Mouse (Mus musculus): ENCODE data around the gene Txn2. TPM values are rescaled to one million over a fixed set of nuclear protein-coding genes. Genes with fewer than 3 reads are reported as not detected.

Gene Txn2
- polyA plus RNA-seq, 1 experiment from 2014 or later: 304 TPM

- ATAC-seq (ENCODE audit: insufficient number of reproducible peaks, insufficient read depth, low FRiP score, low read depth): no peak
- Histone ChIP-seq H3K27ac (replicated peaks in 1 of 2; ENCODE audit: control insufficient read depth in 1 of 2, insufficient read depth in 1 of 2, low read depth in 2 of 2, low read length in 2 of 2) (no peak overlapping the region), H3K36me3 (ENCODE audit: control insufficient read depth, insufficient read depth, low read length) (no peaks in the 10 kb centered on the region), H3K4me2 (ENCODE audit: low read length) (no peak overlapping the region), H3K4me1 (ENCODE audit: control insufficient read depth in 2 of 2, insufficient read depth in 2 of 2, low read length in 2 of 2) (peaks cover 28 to 36% of the 10 kb centered on the region in 2 experiments), H3K9me3 (ENCODE audit: control insufficient read depth, low read length) (no peaks in the 10 kb centered on the region), H3K4me3 (ENCODE audit: control insufficient read depth in 1 of 2, insufficient read depth in 1 of 2, low read depth in 1 of 2, low read length in 2 of 2) (no peak overlapping the region), H3K27me3 (ENCODE audit: control insufficient read depth, insufficient read depth, low read length) (no peaks in the 10 kb centered on the region), H3K9ac (ENCODE audit: low read length) (no peak overlapping the region)
- 47% methylated on average over 10 of the region's 10 CpGs for WGBS
These were observed 22.3 kb downstream of the Txn2 start for GRCm38 (mm10) chr15:77906545-77906944.

- no peak for ATAC-seq (ENCODE audit: insufficient number of reproducible peaks, insufficient read depth, low FRiP score, low read depth)
- H3K4me1 ChIP-seq (ENCODE audit: control insufficient read depth in 2 of 2, insufficient read depth in 2 of 2, low read length in 2 of 2): peaks cover 25 to 31% of the 10 kb centered on the region in 2 experiments
- no peaks in the 10 kb centered on the region for H3K9me3 ChIP-seq (ENCODE audit: control insufficient read depth, low read length)
- peak overlapping the region; percentile 72; the same call in 1 of the 2 replicates for H3K9ac ChIP-seq (ENCODE audit: low read length)
- WGBS: 75% methylated on average over 8 of the region's 8 CpGs
- peak overlapping the region; percentile 75; the same call in 1 of the 2 replicates for H3K4me2 ChIP-seq (ENCODE audit: low read length)
- H3K27ac ChIP-seq (replicated peaks in 1 of 2; ENCODE audit: control insufficient read depth in 1 of 2, insufficient read depth in 1 of 2, low read depth in 2 of 2, low read length in 2 of 2): peak overlapping the region in 1 of 2 experiments; percentile 81; a peak in 2 of 4 replicates
- no peaks in the 10 kb centered on the region for H3K27me3 ChIP-seq (ENCODE audit: control insufficient read depth, insufficient read depth, low read length)
- no peak overlapping the region for H3K4me3 ChIP-seq (ENCODE audit: control insufficient read depth in 1 of 2, insufficient read depth in 1 of 2, low read depth in 1 of 2, low read length in 2 of 2)
- no peaks in the 10 kb centered on the region for H3K36me3 ChIP-seq (ENCODE audit: control insufficient read depth, insufficient read depth, low read length)
These were observed 22.7 kb downstream of the Txn2 start for GRCm38 (mm10) chr15:77906081-77906480.

- H3K27me3 ChIP-seq (ENCODE audit: control insufficient read depth, insufficient read depth, low read length): no peaks in the 10 kb centered on the region
- H3K9ac ChIP-seq (ENCODE audit: low read length): peak overlapping the region; percentile 72
- peak; percentile 78 for ATAC-seq (ENCODE audit: insufficient number of reproducible peaks, insufficient read depth, low FRiP score, low read depth)
- H3K9me3 ChIP-seq (ENCODE audit: control insufficient read depth, low read length): no peaks in the 10 kb centered on the region
- peak overlapping the region; percentile 75 for H3K4me2 ChIP-seq (ENCODE audit: low read length)
- WGBS: 6% methylated on average over 26 of the region's 26 CpGs
- peak overlapping the region; percentile 38 to 40 for H3K4me3 ChIP-seq (ENCODE audit: control insufficient read depth in 1 of 2, insufficient read depth in 1 of 2, low read depth in 1 of 2, low read length in 2 of 2)
- peak overlapping the region; percentile 72 to 81 for H3K27ac ChIP-seq (replicated peaks in 1 of 2; ENCODE audit: control insufficient read depth in 1 of 2, insufficient read depth in 1 of 2, low read depth in 2 of 2, low read length in 2 of 2)
- H3K4me1 ChIP-seq (ENCODE audit: control insufficient read depth in 2 of 2, insufficient read depth in 2 of 2, low read length in 2 of 2): peaks cover 20 to 26% of the 10 kb centered on the region in 2 experiments
- no peaks in the 10 kb centered on the region for H3K36me3 ChIP-seq (ENCODE audit: control insufficient read depth, insufficient read depth, low read length)
These were observed 23.4 kb downstream of the Txn2 start for GRCm38 (mm10) chr15:77905275-77905970.

- peak overlapping the region; percentile 16; the same call in 1 of the 2 replicates for H3K9ac ChIP-seq (ENCODE audit: low read length)
These were observed 24.4 kb downstream of the Txn2 start for GRCm38 (mm10) chr15:77904363-77904892.

GRCm38 (mm10) chr15:77903176-77903575 is 25.6 kb downstream of the Txn2 start:
- no peak overlapping the region for H3K4me2 ChIP-seq (ENCODE audit: low read length)
- 0 out of 4 replicates have a peak overlapping the region, but pooled peaks of 1 of the 2 experiments have one; percentile 16 for H3K27ac ChIP-seq (replicated peaks in 1 of 2; ENCODE audit: control insufficient read depth in 1 of 2, insufficient read depth in 1 of 2, low read depth in 2 of 2, low read length in 2 of 2)
- H3K9me3 ChIP-seq (ENCODE audit: control insufficient read depth, low read length): no peaks in the 10 kb centered on the region
- H3K9ac ChIP-seq (ENCODE audit: low read length): no peak overlapping the region
- H3K4me3 ChIP-seq (ENCODE audit: control insufficient read depth in 1 of 2, insufficient read depth in 1 of 2, low read depth in 1 of 2, low read length in 2 of 2): no peak overlapping the region
- H3K36me3 ChIP-seq (ENCODE audit: control insufficient read depth, insufficient read depth, low read length): no peaks in the 10 kb centered on the region
- no peak for ATAC-seq (ENCODE audit: insufficient number of reproducible peaks, insufficient read depth, low FRiP score, low read depth)
- peaks cover 20 to 26% of the 10 kb centered on the region in 2 experiments for H3K4me1 ChIP-seq (ENCODE audit: control insufficient read depth in 2 of 2, insufficient read depth in 2 of 2, low read length in 2 of 2)
- 62% methylated on average over 5 of the region's 5 CpGs for WGBS
- no peaks in the 10 kb centered on the region for H3K27me3 ChIP-seq (ENCODE audit: control insufficient read depth, insufficient read depth, low read length)

More at GRCm38 (mm10) chr15:77904363-77904892, 24.4 kb downstream of the Txn2 start:
- H3K36me3 ChIP-seq (ENCODE audit: control insufficient read depth, insufficient read depth, low read length): no peaks in the 10 kb centered on the region
- H3K9me3 ChIP-seq (ENCODE audit: control insufficient read depth, low read length): no peaks in the 10 kb centered on the region
- no peak for ATAC-seq (ENCODE audit: insufficient number of reproducible peaks, insufficient read depth, low FRiP score, low read depth)
- H3K27me3 ChIP-seq (ENCODE audit: control insufficient read depth, insufficient read depth, low read length): no peaks in the 10 kb centered on the region
- H3K4me1 ChIP-seq (ENCODE audit: control insufficient read depth in 2 of 2, insufficient read depth in 2 of 2, low read length in 2 of 2): peaks cover 20 to 26% of the 10 kb centered on the region in 2 experiments
- H3K4me2 ChIP-seq (ENCODE audit: low read length): peak overlapping the region; percentile 75
- H3K27ac ChIP-seq (replicated peaks in 1 of 2; ENCODE audit: control insufficient read depth in 1 of 2, insufficient read depth in 1 of 2, low read depth in 2 of 2, low read length in 2 of 2): no peak overlapping the region
- no peak overlapping the region for H3K4me3 ChIP-seq (ENCODE audit: control insufficient read depth in 1 of 2, insufficient read depth in 1 of 2, low read depth in 1 of 2, low read length in 2 of 2)
- 17% methylated on average over 12 of the region's 12 CpGs for WGBS

GRCm38 (mm10) chr15:77894926-77895325 is 33.9 kb downstream of the Txn2 start:
- 89% methylated on average over 13 of the region's 14 CpGs for WGBS
- Histone ChIP-seq H3K27ac (replicated peaks in 1 of 2; ENCODE audit: control insufficient read depth in 1 of 2, insufficient read depth in 1 of 2, low read depth in 2 of 2, low read length in 2 of 2) (no peak overlapping the region), H3K4me2 (ENCODE audit: low read length) (no peak overlapping the region), H3K4me1 (ENCODE audit: control insufficient read depth in 2 of 2, insufficient read depth in 2 of 2, low read length in 2 of 2) (peaks cover 0 to 5% of the 10 kb centered on the region in 2 experiments; a peak in 2 of 4 replicates), H3K27me3 (ENCODE audit: control insufficient read depth, insufficient read depth, low read length) (no peaks in the 10 kb centered on the region), H3K4me3 (ENCODE audit: control insufficient read depth in 1 of 2, insufficient read depth in 1 of 2, low read depth in 1 of 2, low read length in 2 of 2) (no peak overlapping the region), H3K9ac (ENCODE audit: low read length) (no peak overlapping the region), H3K36me3 (ENCODE audit: control insufficient read depth, insufficient read depth, low read length) (no peaks in the 10 kb centered on the region), H3K9me3 (ENCODE audit: control insufficient read depth, low read length) (no peaks in the 10 kb centered on the region)
- no peak; the same call in 1 of the 2 replicates for ATAC-seq (ENCODE audit: insufficient number of reproducible peaks, insufficient read depth, low FRiP score, low read depth)

- Histone ChIP-seq H3K9ac (ENCODE audit: low read length) (no peak overlapping the region), H3K9me3 (ENCODE audit: control insufficient read depth, low read length) (no peaks in the 10 kb centered on the region), H3K4me1 (ENCODE audit: control insufficient read depth in 2 of 2, insufficient read depth in 2 of 2, low read length in 2 of 2) (peaks cover 0 to 5% of the 10 kb centered on the region in 2 experiments; a peak in 2 of 4 replicates), H3K27me3 (ENCODE audit: control insufficient read depth, insufficient read depth, low read length) (no peaks in the 10 kb centered on the region), H3K4me3 (ENCODE audit: control insufficient read depth in 1 of 2, insufficient read depth in 1 of 2, low read depth in 1 of 2, low read length in 2 of 2) (no peak overlapping the region), H3K36me3 (ENCODE audit: control insufficient read depth, insufficient read depth, low read length) (no peaks in the 10 kb centered on the region), H3K27ac (replicated peaks in 1 of 2; ENCODE audit: control insufficient read depth in 1 of 2, insufficient read depth in 1 of 2, low read depth in 2 of 2, low read length in 2 of 2) (no peak overlapping the region), H3K4me2 (ENCODE audit: low read length) (no peak overlapping the region)
- no peak for ATAC-seq (ENCODE audit: insufficient number of reproducible peaks, insufficient read depth, low FRiP score, low read depth)
- WGBS: 51% methylated on average over 10 of the region's 10 CpGs
These were observed 35.5 kb downstream of the Txn2 start for GRCm38 (mm10) chr15:77893292-77893691.
